Mouse (Mus musculus): ENCODE results near the gene Kat2b. TPM values are rescaled to one million over a fixed set of nuclear protein-coding genes. Genes with fewer than 3 reads are reported as not detected.
"Not testable (repeated sequence)": the region's sequence is repeated elsewhere in the genome, so short reads cannot be mapped to it uniquely, and the experiment has no call there.

The Kat2b gene
- polyA plus RNA-seq, 1 experiment from 2014 or later = 2.7 TPM

GRCm38 (mm10) chr17:53718916-53719315 lies 152.3 kb downstream of the Kat2b start:
- not testable (repeated sequence) for ATAC-seq (ENCODE audit: insufficient number of reproducible peaks, insufficient read depth, low FRiP score, low TSS enrichment, low read depth); H3K4me3 ChIP-seq (replicated peaks); H3K36me3 ChIP-seq; H3K27ac ChIP-seq; H3K9ac ChIP-seq (replicated peaks); H3K9me3 ChIP-seq; H3K4me2 ChIP-seq; H3K27me3 ChIP-seq; H3K4me1 ChIP-seq (replicated peaks)
- 85% methylated on average over 3 of the region's 3 CpGs for WGBS

Other genes with a start within 250 kb of the Kat2b start
- gene Efhb, start 103.5 kb upstream of the Kat2b start, polyA plus RNA-seq (2016; fragmentation: Nextera tagmentation; extraction: Ambion mirVana) = 0.26 and 0.28 TPM in 2 replicates
- gene Rab5a, start 87.6 kb upstream of the Kat2b start, polyA plus RNA-seq (2016; fragmentation: Nextera tagmentation; extraction: Ambion mirVana) = 84.8 and 88.4 TPM in 2 replicates
- gene Pp2d1, start 27.4 kb upstream of the Kat2b start, polyA plus RNA-seq (2016; fragmentation: Nextera tagmentation; extraction: Ambion mirVana) = 0.26 and 0.33 TPM in 2 replicates
- 43.2 and 43.5 TPM in 2 replicates for gene Sgo1, start 122.5 kb downstream of the Kat2b start, polyA plus RNA-seq (2016; fragmentation: Nextera tagmentation; extraction: Ambion mirVana)

Measured in limb, embryonic 12.5 days (tissue).